Mouse (Mus musculus): ENCODE measurements around the gene Olfr706.
"Not testable (repeated sequence)": the region's sequence is repeated elsewhere in the genome, so short reads cannot be mapped to it uniquely, and the experiment has no call there.

Gene Olfr706

GRCm38 (mm10) chr7:106888062-106888461 lies at the start of gene Olfr706:
Gene Olfr706 (minus strand): TSS chr7:106888162.
- no peak for DNase-seq

GRCm38 (mm10) chr7:106932119-106932518 lies 44.2 kb upstream of the Olfr706 start, which contains the start of gene Olfr709-ps1:
Gene Olfr709-ps1 (minus strand): TSS chr7:106932219.
- DNase-seq, result no peak

GRCm38 (mm10) chr7:106920961-106921360 lies 33.0 kb upstream of the Olfr706 start:
- DNase-seq, result not testable (repeated sequence)

- DNase-seq, result no peak
Observed at GRCm38 (mm10) chr7:106907676-106908075, 19.7 kb upstream of the Olfr706 start, which contains the start of gene Olfr1532-ps1. Gene Olfr1532-ps1 (plus strand): TSS chr7:106908001.

GRCm38 (mm10) chr7:106901141-106901540 lies 13.2 kb upstream of the Olfr706 start, which contains the start of gene Olfr707:
Gene Olfr707 (minus strand): TSS chr7:106901241.
- DNase-seq, result not testable (repeated sequence)

GRCm38 (mm10) chr7:106876791-106877190 lies 11.2 kb downstream of the Olfr706 start, which contains the start of gene Olfr705:
Gene Olfr705 (minus strand): TSS chr7:106876891.
- no peak for DNase-seq

GRCm38 (mm10) chr7:106862885-106863284 lies 25.1 kb downstream of the Olfr706 start, which contains the start of gene Olfr704:
Gene Olfr704 (plus strand): TSS chr7:106863185.
- no peak for DNase-seq

- no peak for DNase-seq
Observed at GRCm38 (mm10) chr7:106843060-106843459, 44.9 kb downstream of the Olfr706 start, which contains the start of gene Olfr703. Gene Olfr703 (plus strand): TSS chr7:106843360.

GRCm38 (mm10) chr7:106833793-106834192 lies 54.2 kb downstream of the Olfr706 start, which contains the start of gene Olfr702:
Gene Olfr702 (minus strand): TSS chr7:106833893.
- no peak for DNase-seq
